Mouse (Mus musculus) embryonic facial prominence, embryonic 12.5 days (tissue): Measurements from ENCODE around the gene Cwc27. TPM values are rescaled to one million over a fixed set of nuclear protein-coding genes. Genes with fewer than 3 reads are reported as not detected.

Experiments
- ATAC-seq: fragments of 200-750 bp; cut with Nextera tagmentation; 2 replicates; pipeline ENCODE4 v1.8.0; 2017; ENCODE audit not compliant: insufficient number of reproducible peaks, insufficient read depth, low FRiP score, low TSS enrichment
- H3K27ac ChIP-seq: fragments of 300-500 bp; sonication (generic); 2 replicates; pipeline ENCODE4 v1.5.1; 2016; ENCODE audit warnings: mild to moderate bottlenecking
- H3K27me3 ChIP-seq: fragments of 300-500 bp; sonication (generic); 2 replicates; pipeline ENCODE4 v1.6.1; 2016; ENCODE audit warnings: mild to moderate bottlenecking, moderate library complexity
- H3K36me3 ChIP-seq: fragments of 300-500 bp; sonication (generic); 2 replicates; pipeline ENCODE4 v1.6.1; 2016; ENCODE audit warnings: mild to moderate bottlenecking
- H3K4me1 ChIP-seq: fragments of 300-500 bp; sonication (generic); 2 replicates; pipeline ENCODE4 v1.6.1; 2016
- H3K4me2 ChIP-seq: fragments of 300-500 bp; sonication (generic); replicated peaks from 2 replicates; pipeline ENCODE4 v1.6.1; 2016; ENCODE audit warnings: mild to moderate bottlenecking, moderate library complexity
- H3K4me3 ChIP-seq: fragments of 300-500 bp; sonication (generic); 2 replicates; pipeline ENCODE4 v1.5.1; 2016; ENCODE audit warnings: mild to moderate bottlenecking
- H3K9ac ChIP-seq: fragments of 300-500 bp; sonication (generic); 2 replicates; pipeline ENCODE4 v1.6.1; 2016; ENCODE audit warnings: mild to moderate bottlenecking, moderate library complexity
- H3K9me3 ChIP-seq: fragments of 300-500 bp; sonication (generic); 2 replicates; pipeline ENCODE4 v1.6.1; 2016; ENCODE audit warnings: mild to moderate bottlenecking, moderate library complexity
- WGBS: fragments of 180-500 bp; shearing (Covaris S2); methylation state at CpG from one replicate; pipeline ENCODE4 v1.1.7; 2016; 5-methylcytosine and 5-hydroxymethylcytosine counted together
- polyA plus RNA-seq: library from polyadenylated mRNA; unstranded; fragments of >200 nt; fragmentation: Nextera tagmentation; extraction: Ambion mirVana; gene quantifications from 2 replicates; pipeline ENCODE4 v1.2.1, GENCODE M21; 2016

Gene Cwc27
- 32.3 and 34.5 TPM in 2 replicates for polyA plus RNA-seq

DNA sequence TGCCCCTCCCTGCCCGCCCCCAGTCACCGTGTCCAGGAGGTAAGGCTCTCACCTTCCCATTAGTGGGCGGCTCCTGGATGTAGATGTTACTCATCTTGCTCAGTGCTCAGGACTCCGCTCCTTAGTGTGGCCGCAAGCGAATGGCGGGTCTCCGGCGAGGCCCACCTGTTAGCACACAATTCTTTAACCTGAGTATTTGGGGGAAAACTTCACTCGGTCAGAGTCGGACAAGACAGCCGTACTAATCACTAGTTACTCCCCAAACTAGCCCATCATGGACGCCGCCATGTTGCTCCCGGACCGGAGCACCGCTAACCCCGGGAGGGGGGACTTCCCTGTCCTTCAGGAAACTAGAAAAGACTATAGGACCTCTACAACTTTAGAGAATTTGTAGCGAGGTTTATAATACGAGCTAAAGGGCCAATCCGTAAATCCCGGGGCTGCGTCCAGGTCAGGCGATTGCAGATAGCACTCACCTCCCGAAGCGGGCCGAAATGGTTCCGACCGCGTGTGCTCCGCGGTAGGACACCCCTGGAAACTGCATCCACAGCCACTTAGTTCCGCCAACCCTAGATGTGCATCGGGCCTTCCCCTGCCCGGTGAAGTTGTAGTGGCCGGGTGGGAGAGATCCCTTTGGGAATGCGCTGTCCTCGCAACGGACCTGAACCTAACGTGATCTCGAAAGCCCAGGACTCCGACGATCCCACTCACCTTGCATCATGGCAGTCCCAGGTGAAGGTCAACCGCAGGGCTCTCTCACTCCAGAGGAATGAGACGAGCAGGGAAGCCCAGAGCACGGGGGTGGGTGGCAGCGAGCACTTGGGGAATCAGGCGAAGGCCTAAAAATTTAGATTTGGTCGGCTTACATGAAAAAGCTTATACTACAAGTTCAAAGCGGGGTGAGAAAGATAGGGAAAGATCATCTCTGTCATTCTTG, at the start of gene Cwc27:
Cwc27 (minus strand) TSS at position 508 of the 937 bp plus-strand sequence.
- Histone ChIP-seq H3K36me3 (no peaks in the 10 kb centered on the region), H3K4me2 (peak within 1 kb of the TSS; percentile 69), H3K27me3 (no peaks in the 10 kb centered on the region), H3K27ac (peak within 1 kb of the TSS; percentile 67), H3K4me3 (peak within 1 kb of the TSS; percentile 76), H3K4me1 (peaks cover 13% of the 10 kb centered on the region), H3K9me3 (no peaks in the 10 kb centered on the region), H3K9ac (peak within 1 kb of the TSS; percentile 80)
- ATAC-seq, result peak; percentile 91
- WGBS, result under 1% methylated on average over 50 of the region's 50 CpGs

DNA sequence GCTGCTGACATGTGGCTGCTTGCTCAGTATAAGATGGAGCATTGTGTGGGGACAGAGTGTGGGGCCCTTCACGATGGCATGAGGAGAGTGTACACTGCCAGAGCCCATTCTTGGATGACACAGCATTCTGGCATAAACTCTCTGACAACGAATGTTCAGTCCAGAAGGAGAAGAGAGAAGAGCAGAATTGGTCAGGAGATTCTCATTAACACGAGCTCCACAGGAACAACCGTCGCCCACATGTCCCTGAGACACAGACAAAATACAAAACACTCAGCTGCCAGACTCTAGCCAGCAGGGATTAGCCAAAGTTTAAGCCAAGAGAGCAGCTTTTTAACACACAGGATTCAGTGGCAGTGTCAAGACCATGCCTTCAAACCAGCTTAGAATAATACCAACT, 49.8 kb upstream of the Cwc27 start:
- Histone ChIP-seq H3K4me2 (no peak overlapping the region), H3K4me1 (peaks cover 8% of the 10 kb centered on the region; the same call in 1 of the 2 replicates), H3K27me3 (peaks cover 20% of the 10 kb centered on the region), H3K27ac (no peak overlapping the region), H3K4me3 (no peak overlapping the region), H3K9ac (no peak overlapping the region), H3K36me3 (no peaks in the 10 kb centered on the region), H3K9me3 (no peaks in the 10 kb centered on the region)
- ATAC-seq, result no peak
- WGBS, result 84% methylated on average over 5 of the region's 5 CpGs

DNA sequence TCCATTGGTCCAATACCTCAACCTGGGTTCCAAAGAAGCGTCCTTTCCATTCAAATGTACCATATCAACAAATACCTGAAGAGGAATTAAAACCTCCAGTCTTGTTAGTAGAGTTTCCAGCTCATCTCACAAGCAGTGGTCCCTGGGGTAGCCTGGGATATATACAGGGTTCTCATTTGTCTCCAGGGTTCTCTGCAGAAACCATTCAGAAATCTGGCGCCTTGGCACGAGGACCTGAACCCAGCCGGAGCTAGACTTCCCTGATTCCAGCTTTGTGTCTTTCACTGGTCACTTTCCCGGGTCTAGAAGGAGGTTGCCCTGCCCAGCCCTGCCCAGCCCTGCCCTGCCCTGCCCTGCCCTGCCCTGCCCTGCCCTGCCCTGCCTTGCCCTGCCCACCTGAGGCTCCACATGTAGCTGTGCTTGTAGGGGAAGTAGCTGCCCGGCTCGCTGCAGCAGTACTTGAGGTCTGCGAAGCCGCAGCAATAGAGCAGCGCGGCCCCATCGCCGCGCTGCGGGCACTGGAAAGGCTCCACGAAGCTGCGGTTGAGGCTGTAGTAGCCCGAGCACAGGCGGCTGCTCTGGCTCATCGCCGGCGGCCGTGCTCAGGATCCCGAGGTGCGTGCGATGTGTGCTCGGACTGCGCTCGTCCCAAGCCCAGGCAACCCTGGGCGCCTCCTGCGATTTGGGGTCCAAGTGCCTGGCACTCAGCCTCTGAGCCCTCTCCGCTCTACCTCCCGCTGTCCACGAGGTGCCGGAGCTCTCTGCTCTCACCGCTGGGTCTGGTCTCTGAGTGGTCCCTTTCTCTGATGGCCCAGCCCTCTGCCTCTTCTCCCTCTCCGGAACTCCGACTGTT, 46.4 kb upstream of the Cwc27 start, which contains the start of gene Shisal2b:
Shisal2b (minus strand) TSS at position 767 of the 853 bp plus-strand sequence.
- Histone ChIP-seq H3K36me3 (no peaks in the 10 kb centered on the region), H3K27ac (no peak within 1 kb of the TSS), H3K4me3 (peak within 1 kb of the TSS; percentile 46), H3K4me1 (peaks cover 8% of the 10 kb centered on the region; the same call in 1 of the 2 replicates), H3K27me3 (peaks cover 20% of the 10 kb centered on the region), H3K9ac (peak within 1 kb of the TSS; percentile 50), H3K4me2 (peak within 1 kb of the TSS; percentile 88), H3K9me3 (no peaks in the 10 kb centered on the region)
- ATAC-seq, result peak; percentile 65
- 4% methylated on average over 38 of the region's 38 CpGs for WGBS

DNA sequence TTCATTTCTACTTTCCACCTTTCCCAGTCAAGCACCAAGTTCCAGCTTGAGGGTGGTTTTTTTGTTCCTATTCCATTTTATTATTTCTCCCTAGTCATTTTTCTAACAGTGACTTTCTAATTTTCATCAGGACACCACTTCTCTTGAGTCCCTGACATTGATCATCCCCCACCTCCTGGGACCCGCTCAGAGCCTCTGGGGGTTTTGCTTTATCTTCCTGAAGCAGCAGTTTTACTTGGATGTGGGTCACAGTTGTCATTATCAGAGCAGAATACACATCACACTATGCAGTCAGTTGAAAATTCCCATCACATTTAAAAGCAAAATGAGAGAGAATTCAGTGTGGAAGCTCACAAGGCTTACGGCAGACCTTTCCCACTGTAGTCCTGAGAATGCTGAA, 36.7 kb upstream of the Cwc27 start:
- Histone ChIP-seq H3K27me3 (no peaks in the 10 kb centered on the region), H3K27ac (no peak overlapping the region), H3K9me3 (no peaks in the 10 kb centered on the region), H3K9ac (no peak overlapping the region), H3K4me1 (no peaks in the 10 kb centered on the region), H3K4me2 (no peak overlapping the region), H3K36me3 (no peaks in the 10 kb centered on the region), H3K4me3 (no peak overlapping the region)
- 88% methylated on average over 2 of the region's 2 CpGs for WGBS
- ATAC-seq, result no peak

DNA sequence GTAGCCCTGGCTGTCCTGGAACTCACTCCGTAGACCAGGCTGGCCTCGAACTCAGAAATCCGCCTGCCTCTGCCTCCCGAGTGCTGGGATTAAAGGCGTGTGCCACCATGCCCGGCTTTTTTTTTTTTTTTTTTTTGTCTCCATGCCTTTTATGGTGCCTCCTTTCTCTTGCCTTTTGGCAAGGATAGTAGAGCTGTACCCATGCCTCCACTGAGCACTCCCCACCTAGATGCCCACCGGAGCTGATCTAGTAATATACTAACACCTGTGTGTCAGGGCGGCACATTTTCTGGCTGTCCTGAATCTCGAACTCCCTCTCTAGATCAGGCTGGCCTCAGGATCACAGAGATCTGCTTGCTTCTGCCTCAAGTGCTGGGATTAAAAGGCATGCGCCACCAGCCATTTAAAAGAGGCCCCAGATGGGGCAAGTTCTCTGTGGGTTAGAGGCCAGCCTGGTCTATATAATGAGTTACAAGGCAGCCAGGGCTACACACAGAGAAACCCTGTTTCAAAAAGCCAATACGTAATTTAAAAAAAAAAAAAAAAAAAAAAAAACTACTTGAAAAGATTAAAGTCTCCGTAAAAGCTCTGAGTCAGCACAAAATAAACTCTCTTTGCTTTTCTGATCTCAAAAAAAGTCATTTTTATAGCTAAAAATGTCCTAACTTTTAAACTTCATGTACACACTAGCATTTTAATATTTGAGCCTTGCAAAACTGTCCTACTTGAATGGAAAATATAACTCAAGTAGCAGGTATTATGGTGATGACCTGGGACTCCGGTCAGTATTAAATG, 26.6 kb upstream of the Cwc27 start:
- no peak overlapping the region for H3K4me3 ChIP-seq
- 0 out of 2 replicates have a peak, but pooled peaks cover 4% of the 10 kb centered on the region for H3K36me3 ChIP-seq
- no peak overlapping the region for H3K27ac ChIP-seq
- H3K4me1 ChIP-seq, result no peaks in the 10 kb centered on the region
- H3K9ac ChIP-seq, result no peak overlapping the region
- ATAC-seq, result no peak
- H3K4me2 ChIP-seq, result no peak overlapping the region
- H3K9me3 ChIP-seq, result no peaks in the 10 kb centered on the region
- WGBS, result 86% methylated on average over 7 of the region's 13 CpGs
- no peaks in the 10 kb centered on the region for H3K27me3 ChIP-seq

DNA sequence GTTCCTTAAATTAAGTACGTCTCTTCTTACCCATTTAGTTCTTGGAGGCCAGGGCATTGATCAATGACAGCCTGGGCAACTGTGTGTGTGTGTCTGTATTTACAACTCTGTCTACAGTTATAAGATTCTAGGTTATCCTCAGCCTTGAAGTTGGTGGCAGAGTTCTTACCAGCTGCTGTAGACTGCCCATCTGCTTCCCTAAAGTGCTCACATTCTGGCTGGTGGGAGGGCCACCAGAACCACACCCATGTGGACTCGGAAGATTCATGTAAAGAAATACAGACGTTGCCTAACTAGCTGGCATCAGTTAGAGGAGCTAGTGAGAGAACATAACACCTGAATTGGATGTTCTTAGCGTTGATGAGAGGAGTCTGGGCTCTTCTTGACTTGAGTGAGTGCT, 25.0 kb upstream of the Cwc27 start:
- Histone ChIP-seq H3K4me1 (no peaks in the 10 kb centered on the region), H3K9me3 (no peaks in the 10 kb centered on the region), H3K4me3 (no peak overlapping the region), H3K27ac (no peak overlapping the region), H3K4me2 (no peak overlapping the region), H3K9ac (no peak overlapping the region), H3K27me3 (no peaks in the 10 kb centered on the region), H3K36me3 (peaks cover 13% of the 10 kb centered on the region; the same call in 1 of the 2 replicates)
- ATAC-seq, result no peak
- WGBS, result 69% methylated on average over 4 of the region's 4 CpGs

DNA sequence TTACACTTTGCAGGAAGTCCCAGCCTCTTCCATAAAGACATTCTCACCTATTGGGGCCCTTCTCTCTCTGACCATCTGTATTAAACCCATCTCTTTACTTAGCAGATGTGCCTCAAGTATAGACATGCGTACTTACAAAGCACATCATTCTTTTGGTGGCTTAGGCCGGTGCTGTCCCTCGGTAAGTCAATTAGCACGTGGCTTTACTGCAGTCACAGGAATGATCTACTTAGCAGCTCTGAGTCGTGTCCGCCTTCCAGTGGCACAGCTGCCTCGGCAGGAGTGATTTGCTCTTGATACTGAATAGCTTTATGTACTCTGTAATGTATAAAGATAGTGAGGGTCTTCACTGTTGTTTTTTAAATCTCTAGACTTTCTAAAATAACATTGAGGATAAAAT, 20.7 kb upstream of the Cwc27 start:
- no peak overlapping the region for H3K4me2 ChIP-seq
- H3K27ac ChIP-seq, result no peak overlapping the region
- no peak overlapping the region for H3K4me3 ChIP-seq
- peaks cover 35% of the 10 kb centered on the region for H3K36me3 ChIP-seq
- ATAC-seq, result no peak
- WGBS, result 75% methylated on average over 7 of the region's 7 CpGs
- H3K27me3 ChIP-seq, result no peaks in the 10 kb centered on the region
- no peak overlapping the region for H3K9ac ChIP-seq
- no peaks in the 10 kb centered on the region for H3K9me3 ChIP-seq
- no peaks in the 10 kb centered on the region for H3K4me1 ChIP-seq

DNA sequence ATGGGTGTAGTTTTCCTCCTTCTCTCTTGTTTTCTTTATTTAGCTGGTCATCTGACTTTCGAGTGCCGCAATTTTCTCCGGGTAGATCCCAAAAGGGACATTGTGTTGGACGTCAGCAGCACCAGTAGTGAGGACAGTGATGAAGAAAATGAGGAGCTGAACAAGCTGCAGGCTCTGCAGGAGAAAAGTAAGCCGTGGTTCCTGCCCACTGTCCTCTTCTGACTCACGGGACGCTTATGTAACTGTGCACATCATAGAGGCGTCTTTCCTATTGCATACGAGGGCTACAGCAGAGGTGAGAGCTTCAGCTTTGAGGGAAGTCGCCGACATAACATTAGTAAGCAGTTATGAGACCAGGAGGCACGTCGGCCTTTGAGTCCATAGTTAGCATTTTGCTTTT, 15.9 kb upstream of the Cwc27 start:
- Histone ChIP-seq H3K27ac (no peak overlapping the region), H3K9ac (no peak overlapping the region), H3K4me3 (no peak overlapping the region), H3K27me3 (no peaks in the 10 kb centered on the region), H3K9me3 (no peaks in the 10 kb centered on the region), H3K36me3 (peaks cover 51% of the 10 kb centered on the region), H3K4me1 (no peaks in the 10 kb centered on the region), H3K4me2 (no peak overlapping the region)
- WGBS, result 93% methylated on average over 13 of the region's 13 CpGs
- ATAC-seq, result no peak

DNA sequence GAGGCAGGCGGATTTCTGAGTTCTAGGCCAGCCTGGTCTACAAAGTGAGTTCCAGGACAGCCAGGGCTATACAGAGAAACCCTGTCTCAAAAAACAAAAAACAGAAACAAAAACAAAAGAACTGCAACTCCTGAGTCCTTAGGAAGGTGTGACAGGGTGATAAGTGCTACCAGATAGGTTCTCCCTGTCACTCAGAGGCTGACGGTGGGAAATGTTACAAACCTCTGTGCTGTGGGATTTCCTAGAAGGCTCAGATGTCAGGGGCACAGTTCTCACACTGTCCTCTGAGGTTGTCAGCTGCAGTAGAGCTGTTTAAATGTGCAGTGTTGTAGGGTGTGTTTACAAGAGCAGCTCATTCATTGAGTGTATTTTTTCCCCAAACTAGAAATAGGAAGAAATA, 8.5 kb upstream of the Cwc27 start:
- H3K27me3 ChIP-seq, result no peaks in the 10 kb centered on the region
- peaks cover 26% of the 10 kb centered on the region for H3K36me3 ChIP-seq
- H3K4me3 ChIP-seq, result no peak overlapping the region
- peaks cover 7% of the 10 kb centered on the region for H3K4me1 ChIP-seq
- H3K9ac ChIP-seq, result no peak overlapping the region
- H3K27ac ChIP-seq, result no peak overlapping the region
- ATAC-seq, result no peak
- WGBS, result 52% methylated on average over 2 of the region's 2 CpGs
- H3K4me2 ChIP-seq, result no peak overlapping the region
- H3K9me3 ChIP-seq, result no peaks in the 10 kb centered on the region

DNA sequence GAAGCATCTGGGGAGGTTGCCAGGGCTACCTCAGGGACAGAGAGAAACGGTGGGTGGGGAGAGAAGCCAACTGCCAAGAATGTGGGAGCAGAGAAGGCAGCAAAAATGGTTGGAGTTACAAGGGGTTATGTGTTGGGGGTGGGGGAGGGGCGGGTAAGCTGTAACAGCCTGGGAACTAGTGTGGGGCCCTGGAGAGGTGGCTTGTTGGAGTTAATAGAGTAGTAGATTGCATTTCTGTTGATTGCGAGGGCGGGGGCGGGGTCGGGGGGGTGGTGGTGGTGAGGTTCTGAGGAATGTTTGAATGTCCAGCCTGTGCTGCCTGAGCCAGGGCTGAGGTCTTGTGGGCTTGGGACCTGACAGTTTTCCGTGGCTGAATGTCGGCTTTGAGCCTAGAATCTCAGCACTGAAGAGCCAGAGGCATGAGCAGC, 5.5 kb upstream of the Cwc27 start:
- Histone ChIP-seq H3K9ac (no peak overlapping the region), H3K27ac (no peak overlapping the region), H3K4me2 (peak overlapping the region; percentile 32), H3K4me3 (no peak overlapping the region), H3K36me3 (peaks cover 10% of the 10 kb centered on the region; the same call in 1 of the 2 replicates), H3K27me3 (no peaks in the 10 kb centered on the region), H3K4me1 (peaks cover 17% of the 10 kb centered on the region), H3K9me3 (no peaks in the 10 kb centered on the region)
- WGBS, result 14% methylated on average over 8 of the region's 8 CpGs
- no peak for ATAC-seq

DNA sequence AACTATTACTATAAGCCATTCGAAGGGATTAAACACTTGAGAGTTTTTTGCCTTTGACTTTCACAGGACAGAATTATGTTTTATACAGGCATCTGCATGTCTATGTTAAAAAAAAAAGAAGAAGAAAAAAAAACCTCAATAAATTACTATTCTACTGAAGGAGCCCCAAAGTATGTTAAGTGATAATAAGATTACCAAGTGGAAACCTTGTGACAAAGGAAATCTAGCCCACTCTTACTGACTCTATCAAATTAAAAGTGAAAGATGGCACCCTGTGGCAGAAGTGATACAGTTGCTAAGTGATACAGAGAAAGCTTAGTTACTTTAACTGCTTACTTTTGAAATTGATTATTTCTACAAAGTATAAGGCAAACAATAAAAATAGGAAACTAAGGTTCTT, 5.0 kb upstream of the Cwc27 start:
- Histone ChIP-seq H3K27me3 (no peaks in the 10 kb centered on the region), H3K36me3 (peaks cover 6% of the 10 kb centered on the region; the same call in 1 of the 2 replicates), H3K4me1 (peaks cover 17% of the 10 kb centered on the region), H3K9ac (no peak overlapping the region), H3K9me3 (no peaks in the 10 kb centered on the region), H3K27ac (no peak overlapping the region), H3K4me2 (no peak overlapping the region), H3K4me3 (no peak overlapping the region)
- no peak for ATAC-seq
- WGBS, result 93% methylated on average over 1 of the region's 1 CpGs
